12 mouse cellular contexts compared by ENCODE assay signal in genomic region chr4:5098411-5098810, GRCm38 (mm10).
"Had no signal": no experiment of that assay in that cellular context is flagged by ENCODE, and none has a peak within 500 bp of the region (broad histone marks: within the 10 kb centered on the region; RNA-seq: fewer than 3 reads in every experiment).

No protein-coding gene starts in this region.

- DNase-seq: left cerebral cortex, postnatal 4 days; liver; liver, embryonic 13.5 days; liver, postnatal 0 days; lung, adult 18-20 months; lung, adult 2 months; lung, embryonic 14.5 days; lung, postnatal 10 days; lung, postnatal 14 days; lung, postnatal 36 days; lung, postnatal 4 days; midbrain, embryonic 14.5 days had no signal
